Mouse (Mus musculus) naive thymus-derived CD4-positive, alpha-beta T cell, adult 2 months (primary cell): Measurements from ENCODE around the gene Zbtb12.
"Not testable (repeated sequence)": the region's sequence is repeated elsewhere in the genome, so short reads cannot be mapped to it uniquely, and the experiment has no call there.

Experiments
- DNase-seq: peaks from one replicate; pipeline ENCODE4 v3.0.0-alpha.2; 2011; ENCODE audit warnings: low read depth

Zbtb12 gene

GRCm38 (mm10) chr17:34879336-34879879, at the start of gene Zbtb12:
Gene Zbtb12, plus strand, starts transcription at chr17:34879483.
- DNase-seq = peak; percentile 61

- not testable (repeated sequence) for DNase-seq
Measured at GRCm38 (mm10) chr17:34830776-34831175, 48.5 kb upstream of the Zbtb12 start.

DNA sequence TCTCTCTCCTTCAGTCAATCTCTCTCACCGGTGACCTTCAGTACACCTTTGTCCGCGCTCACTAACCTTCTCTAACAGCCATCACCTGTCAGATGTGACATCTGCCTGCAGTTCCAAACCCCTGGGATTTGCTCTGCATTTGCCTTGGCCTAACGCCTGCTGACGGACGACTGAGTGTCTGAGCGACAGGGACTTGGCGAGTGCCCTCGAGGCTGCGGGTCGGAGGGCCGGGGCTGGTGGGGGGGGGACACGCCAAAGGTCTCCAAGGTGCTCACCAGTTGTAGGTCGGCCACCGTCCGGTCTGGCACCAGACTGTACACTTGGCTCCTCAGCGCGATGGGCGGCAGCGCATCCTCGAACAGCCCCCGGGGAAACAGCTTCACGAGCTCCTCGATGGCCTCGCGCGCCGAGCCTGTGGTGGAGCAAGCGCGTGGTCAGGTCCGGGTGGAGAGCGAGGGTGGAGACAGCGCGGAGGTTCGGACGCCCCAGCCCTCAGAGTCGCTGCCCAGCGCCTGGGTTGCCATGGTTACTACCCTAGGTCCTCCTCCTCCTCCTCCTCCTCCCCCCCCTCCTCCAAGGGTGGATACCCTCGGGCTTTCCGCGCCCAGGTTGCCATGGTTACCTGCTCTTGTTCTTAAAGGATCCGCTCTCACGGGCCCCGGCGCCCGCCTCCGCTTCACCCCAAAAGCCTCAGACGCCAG, 43.0 kb upstream of the Zbtb12 start:
- peak; percentile 29 for DNase-seq

- DNase-seq = peak; percentile 97
Measured at GRCm38 (mm10) chr17:34836856-34837221, 42.4 kb upstream of the Zbtb12 start, which contains the start of the genes Stk19 and Dxo. Gene Stk19, minus strand, starts transcription at chr17:34836945. Gene Dxo, plus strand, starts transcription at chr17:34837019.

DNA sequence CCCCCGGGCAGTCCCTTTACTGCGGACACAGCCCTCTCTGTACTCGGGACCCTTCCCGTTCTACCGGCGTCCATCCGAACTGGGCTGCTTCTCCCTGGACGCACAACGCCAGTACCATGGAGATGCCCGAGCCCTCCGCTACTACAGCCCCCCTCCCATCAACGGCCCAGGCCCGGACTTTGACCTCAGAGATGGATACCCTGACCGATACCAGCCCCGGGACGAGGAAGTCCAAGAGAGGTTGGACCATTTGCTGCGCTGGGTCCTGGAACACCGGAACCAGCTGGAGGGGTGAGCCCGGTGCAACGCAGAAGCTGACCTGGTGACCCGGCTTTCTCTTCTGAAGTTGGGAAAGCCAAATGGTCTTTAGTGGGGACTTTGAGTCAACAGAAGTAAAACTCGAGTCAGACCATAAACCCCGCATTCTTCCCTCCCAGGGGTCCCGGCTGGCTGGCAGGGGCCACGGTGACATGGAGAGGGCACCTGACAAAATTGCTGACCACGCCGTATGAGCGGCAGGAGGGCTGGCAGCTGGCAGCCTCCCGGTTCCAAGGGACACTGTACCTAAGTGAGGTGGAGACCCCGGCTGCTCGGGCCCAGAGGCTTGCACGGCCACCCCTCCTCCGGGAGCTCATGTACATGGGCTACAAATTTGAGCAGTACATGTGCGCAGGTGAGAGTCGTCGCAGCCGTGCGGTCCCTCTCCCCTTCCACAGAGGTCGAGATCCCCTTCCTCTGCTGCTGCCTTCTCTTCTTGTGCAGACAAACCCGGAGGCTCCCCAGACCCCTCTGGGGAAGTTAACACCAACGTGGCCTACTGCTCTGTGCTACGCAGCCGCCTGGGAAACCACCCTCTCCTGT, 41.6 kb upstream of the Zbtb12 start:
- DNase-seq = peak; percentile 32

GRCm38 (mm10) chr17:34838785-34839184, 40.5 kb upstream of the Zbtb12 start:
- no peak for DNase-seq

DNA sequence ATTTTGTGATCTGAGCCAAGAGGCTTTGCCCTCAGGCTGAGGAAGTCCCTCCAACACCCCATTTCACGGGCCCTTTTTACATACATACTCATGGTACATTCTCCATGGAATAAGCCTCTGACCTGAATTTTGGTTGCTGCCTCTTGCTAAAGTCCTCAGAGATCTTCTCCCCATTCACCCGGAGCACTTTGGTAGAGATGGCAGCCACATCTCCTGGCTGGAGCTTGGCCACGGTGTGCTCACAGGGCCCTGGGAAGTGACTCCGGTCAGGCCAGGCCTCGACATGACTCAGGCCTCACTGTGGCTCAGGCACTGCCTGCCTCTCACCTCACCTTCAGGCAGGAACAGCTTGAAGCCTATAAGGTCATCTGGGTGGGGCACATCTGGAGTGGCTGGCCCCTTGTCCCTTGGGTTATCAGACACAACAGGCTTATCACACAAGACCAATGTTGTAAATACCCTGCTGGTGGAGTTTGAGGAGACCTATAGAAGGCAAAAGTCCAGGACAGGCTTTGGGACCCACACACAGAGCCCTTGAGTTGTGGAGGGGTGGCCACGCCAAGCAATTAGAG, 38.5 kb upstream of the Zbtb12 start:
- DNase-seq = no peak

- DNase-seq = no peak
Measured at GRCm38 (mm10) chr17:34844884-34845283, 34.4 kb upstream of the Zbtb12 start.

DNA sequence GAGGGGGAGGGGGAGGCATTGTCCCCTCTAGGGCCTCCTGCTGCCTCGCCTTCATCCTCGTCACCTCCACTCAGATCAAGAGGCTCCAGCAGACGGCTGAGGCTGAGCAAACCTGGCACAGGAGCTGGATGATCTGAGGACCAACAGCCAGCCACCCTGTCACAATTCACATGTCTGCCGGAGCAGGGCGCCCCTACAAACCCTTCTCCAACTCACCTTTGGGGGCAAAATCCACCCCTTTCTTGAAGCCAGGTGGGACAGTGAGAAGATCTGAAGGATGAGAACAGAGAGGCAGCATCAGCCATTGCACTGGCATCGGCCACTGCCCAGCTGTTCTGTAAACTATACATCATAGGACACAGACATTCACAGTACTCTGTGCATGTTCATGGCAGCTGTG, 32.1 kb upstream of the Zbtb12 start:
- DNase-seq = no peak

DNA sequence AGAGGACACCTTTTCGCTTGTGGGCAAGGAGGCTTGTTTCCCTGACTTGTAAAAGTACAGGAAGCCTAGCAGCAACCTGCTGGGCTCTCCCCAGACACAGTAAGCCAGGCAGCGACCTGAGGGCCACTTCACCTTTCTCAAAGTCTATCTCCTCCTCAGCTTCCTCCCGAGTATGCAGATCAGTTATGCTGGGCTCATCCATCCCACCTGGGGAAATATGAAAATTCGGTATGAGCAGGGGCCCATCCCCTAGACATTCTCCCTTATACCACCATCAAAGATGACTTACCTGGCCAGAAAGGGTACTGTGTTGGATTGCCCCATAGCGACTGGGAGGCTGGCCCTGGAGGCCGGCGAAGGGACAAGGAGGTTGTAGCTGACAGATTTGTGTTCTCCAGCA, 31.7 kb upstream of the Zbtb12 start:
- DNase-seq = no peak

GRCm38 (mm10) chr17:34849722-34850516, 29.4 kb upstream of the Zbtb12 start, which contains the start of the genes Skiv2l and Nelfe:
Gene Skiv2l, minus strand, starts transcription at chr17:34850210.
Gene Nelfe, plus strand, starts transcription at chr17:34850391.
- DNase-seq = peak; percentile 99

- DNase-seq = no peak
Measured at GRCm38 (mm10) chr17:34850517-34851125, 28.7 kb upstream of the Zbtb12 start.

DNA sequence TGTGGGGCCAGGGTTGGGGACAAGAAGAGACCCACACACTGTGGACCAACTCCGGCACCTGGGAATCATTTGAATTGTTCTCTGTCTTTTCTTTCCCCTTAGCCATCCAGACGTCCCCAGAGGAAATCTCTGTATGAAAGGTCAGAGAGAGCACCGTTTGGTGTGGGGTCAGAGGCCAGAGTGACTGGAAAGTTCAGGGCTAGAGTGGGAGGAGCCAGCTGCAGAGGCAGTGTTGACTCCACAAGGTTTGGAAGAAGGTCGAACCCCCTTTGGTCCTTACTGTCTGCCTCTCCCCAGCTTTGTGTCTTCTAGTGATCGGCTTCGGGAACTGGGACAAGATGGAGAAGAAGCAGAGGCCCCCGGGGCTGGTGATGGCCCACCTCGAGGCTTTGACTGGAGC, 25.8 kb upstream of the Zbtb12 start:
- DNase-seq = no peak

GRCm38 (mm10) chr17:34854761-34855160, 24.5 kb upstream of the Zbtb12 start:
- DNase-seq = no peak

DNA sequence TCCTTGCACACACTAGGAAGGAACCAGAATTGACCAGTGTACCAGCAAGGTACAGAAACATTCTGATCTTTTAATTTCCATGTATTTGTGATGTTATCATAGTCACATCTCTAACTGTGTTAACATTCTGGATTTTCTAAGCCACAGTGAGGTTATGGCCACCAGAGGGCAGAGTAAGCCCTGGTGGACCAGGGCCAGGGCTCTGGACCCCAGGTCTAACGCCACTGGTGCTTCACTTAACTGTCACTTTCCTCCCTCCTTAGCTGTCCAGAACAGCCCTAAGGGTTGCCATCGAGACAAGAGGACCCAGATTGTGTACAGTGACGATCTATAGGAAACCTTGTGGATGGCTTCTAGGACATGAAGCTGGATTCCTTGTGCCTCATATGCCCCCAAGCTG, 23.5 kb upstream of the Zbtb12 start:
- peak; percentile 77 for DNase-seq

- DNase-seq = no peak
Measured at GRCm38 (mm10) chr17:34858670-34859069, 20.6 kb upstream of the Zbtb12 start.

DNA sequence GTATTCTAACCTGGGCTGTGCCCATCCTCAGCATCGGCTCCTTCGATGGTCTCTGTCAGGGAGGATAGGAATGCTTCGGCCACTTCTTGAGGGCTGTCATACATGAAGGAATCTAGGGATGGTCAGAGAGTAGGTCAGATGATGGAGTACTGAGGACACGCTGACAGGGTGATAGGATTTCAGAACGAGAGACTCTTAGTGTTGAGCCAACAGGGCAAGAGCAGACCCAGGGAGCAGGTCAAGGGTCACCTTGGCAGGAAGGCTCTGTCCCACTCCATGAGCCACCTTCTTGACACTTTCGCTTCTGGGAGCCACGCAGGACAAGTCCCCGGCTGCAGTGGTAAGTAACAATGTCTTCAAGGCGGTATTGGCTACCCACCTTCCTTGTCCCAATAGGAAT, 18.8 kb upstream of the Zbtb12 start:
- no peak for DNase-seq

GRCm38 (mm10) chr17:34861704-34862415, 17.4 kb upstream of the Zbtb12 start:
- DNase-seq = no peak

DNA sequence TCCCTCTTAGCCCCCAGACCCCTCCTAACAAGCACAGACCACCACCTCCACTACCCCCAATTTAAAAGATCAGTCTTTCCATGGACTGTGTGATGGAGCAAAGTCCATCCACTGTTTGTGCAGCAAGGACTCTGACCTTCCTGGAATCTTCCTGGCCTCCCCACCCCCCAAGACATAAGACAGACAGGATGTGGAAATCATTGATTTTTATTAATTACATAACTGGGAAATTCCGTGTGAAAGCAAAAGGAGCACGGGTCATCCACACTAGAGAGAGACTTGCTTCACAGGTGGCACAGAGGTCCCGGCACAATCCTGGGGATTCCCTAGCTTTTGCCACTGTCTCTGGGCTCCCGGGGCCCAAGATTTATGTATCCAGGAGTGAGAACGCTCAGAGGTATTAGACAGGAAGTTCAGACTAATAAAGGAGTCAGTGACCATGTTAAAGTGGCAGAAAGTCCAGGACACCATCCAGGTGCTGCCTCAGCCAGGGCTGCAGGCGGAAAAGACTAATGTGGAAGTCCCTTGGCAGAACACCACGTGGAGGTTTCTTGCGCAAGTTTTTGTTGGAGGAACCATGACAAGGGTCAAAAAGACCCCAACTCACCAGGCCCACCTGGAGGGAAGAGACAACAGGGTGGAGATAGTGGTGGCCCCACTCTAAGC, 16.7 kb upstream of the Zbtb12 start, which contains the start of gene Cfb:
Gene Cfb, minus strand, starts transcription at position 103 of the 666 bp plus-strand sequence.
- no peak for DNase-seq

DNA sequence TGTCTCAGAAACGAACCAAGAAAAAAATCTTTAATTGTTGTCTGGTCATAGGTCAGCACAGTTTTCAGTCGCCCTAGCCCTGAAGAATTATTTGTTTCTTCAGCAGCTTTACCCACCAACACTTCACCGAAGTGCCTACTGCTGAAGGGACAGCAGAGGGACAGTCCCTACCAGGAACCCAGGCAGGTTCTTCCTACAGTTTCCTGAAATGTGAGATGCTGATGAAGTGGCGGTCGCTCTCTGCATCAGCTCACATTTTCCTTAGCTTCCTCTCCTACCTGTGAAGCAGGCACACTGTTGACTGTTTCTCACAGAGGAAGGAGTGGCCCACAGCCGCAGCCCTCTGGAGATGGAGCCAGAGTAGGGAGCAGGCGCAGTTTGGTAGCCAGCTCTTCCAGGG, 13.3 kb upstream of the Zbtb12 start:
- no peak for DNase-seq
